Mouse (Mus musculus) gastrocnemius, adult 8-10 months (tissue): ENCODE measurements around the gene Guca1a. TPM values are rescaled to one million over a fixed set of nuclear protein-coding genes. Genes with fewer than 3 reads are reported as not detected.
"Not testable (repeated sequence)": the region's sequence is repeated elsewhere in the genome, so short reads cannot be mapped to it uniquely, and the experiment has no call there.

ENCODE experiments used
- DNase-seq, 2 experiments: peaks; one replicate each; pipeline ENCODE4 v3.0.0; 2022; ENCODE audit warnings: low spot score in 2 of 2
- total RNA-seq, 4 experiments: library from RNA; stranded (reverse); gene quantifications; 2 replicates each; pipeline ENCODE4 v1.2.4; 2022

Guca1a gene
- total RNA-seq, 4 experiments from 2014 or later, result 0.35 TPM; not detected in 3

DNA sequence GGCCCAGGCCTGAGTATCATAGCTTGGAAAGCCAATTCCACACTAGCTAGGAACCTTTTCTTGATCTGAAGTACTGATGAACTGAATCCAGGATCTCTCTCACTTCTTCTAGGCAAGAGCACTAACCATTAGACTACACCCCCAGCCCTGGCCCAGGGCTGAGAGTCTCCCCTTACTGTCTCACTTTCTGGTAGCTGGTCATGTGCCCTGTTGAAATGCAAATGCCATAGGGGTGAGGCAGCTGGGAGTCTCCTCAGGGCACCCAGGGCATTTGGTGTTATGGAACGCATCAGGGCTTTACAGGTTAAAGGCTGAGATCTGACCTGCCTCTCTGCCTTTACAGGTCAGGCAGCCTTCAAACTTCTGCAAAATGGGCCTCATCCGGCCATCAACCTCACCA, 19.8 kb upstream of the Guca1a start:
- DNase-seq, result no peak

- DNase-seq, result not testable (repeated sequence)
Observed at GRCm38 (mm10) chr17:47409897-47410861, 9.8 kb upstream of the Guca1a start.

DNA sequence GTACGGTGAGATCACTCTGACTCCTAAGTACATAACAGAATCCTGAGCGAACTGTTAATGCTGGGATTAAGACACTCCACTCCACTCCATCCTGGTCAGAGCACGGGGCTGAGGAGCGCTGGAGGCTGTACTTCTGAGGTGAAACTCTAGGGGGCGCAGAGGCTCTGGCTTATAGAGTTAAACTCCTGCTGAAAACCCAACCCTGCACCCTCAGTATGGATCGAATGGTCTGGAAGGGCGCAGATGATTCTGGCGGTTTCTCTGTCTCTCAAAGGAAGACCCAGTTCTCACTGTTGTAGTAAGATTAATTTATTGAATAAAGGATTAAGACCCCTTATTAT, 8.1 kb upstream of the Guca1a start:
- peak in 1 of 2 experiments; percentile 15 for DNase-seq

- DNase-seq, result no peak
Observed at GRCm38 (mm10) chr17:47407717-47408557, 7.6 kb upstream of the Guca1a start.

- DNase-seq, result no peak
Observed at GRCm38 (mm10) chr17:47399091-47399490, 1.3 kb downstream of the Guca1a start.

DNA sequence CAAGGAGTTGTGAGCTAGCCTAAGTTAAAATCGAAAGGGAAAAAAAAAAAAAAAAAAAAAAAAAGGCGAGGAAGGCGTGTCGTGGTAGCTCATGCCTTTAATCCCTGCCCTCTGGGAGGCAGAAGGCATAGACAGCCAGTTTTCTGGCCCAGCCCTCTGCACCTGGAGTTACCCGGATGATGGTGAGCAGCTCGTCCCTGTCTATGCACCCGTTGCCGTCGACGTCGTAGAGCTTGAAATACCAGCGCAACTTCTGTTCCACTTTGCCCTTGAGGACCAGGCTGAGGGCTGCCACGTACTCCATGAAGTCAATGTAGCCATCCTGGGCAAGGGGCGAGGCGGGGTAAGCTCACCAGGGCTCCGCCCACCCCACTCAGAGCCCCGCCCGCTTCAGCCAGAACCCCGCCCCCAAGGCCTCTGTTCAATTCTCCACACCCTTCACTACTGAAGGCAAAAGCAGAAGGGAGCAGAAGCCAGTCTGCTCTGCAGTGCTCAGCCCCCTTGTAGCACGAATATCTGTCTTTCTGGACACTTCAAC, 4.9 kb downstream of the Guca1a start:
- no peak for DNase-seq

DNA sequence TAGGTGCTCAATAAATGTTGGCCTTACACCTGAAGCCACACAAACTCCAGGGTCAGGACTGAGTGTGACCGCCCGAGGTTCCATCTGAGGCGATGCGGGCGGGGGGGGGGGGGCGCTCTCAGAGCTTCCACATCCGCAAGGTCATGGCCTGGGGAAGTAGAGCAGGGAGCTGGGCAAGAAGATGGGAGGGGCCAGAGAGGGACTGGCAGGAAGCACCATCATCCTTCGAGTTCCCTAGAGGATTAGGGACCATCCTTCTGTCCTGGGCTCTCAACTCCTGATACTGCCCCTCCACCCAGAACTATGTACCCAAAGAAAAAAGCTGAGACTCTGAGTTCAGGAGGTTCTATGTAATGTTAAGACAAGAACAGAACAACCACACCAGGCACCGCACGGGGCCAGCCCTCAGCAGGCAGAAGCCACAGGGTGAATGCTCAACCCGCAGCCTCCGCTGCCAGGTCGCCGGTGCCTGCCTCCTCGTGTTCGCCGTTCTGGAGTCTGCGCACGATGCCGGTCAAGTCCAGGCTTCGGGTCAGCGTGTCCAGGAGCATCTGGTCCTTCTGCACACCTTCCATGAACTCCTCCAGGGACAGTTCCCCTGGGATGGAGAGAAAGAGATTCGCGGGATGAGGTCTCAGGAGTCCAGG, 6.0 kb downstream of the Guca1a start:
- no peak for DNase-seq

- DNase-seq, result no peak
Observed at GRCm38 (mm10) chr17:47386649-47387048, 13.7 kb downstream of the Guca1a start.

- no peak for DNase-seq
Observed at GRCm38 (mm10) chr17:47385145-47385544, 15.2 kb downstream of the Guca1a start, which contains the start of gene Guca1b. Gene Guca1b (plus strand): TSS chr17:47385393.

DNA sequence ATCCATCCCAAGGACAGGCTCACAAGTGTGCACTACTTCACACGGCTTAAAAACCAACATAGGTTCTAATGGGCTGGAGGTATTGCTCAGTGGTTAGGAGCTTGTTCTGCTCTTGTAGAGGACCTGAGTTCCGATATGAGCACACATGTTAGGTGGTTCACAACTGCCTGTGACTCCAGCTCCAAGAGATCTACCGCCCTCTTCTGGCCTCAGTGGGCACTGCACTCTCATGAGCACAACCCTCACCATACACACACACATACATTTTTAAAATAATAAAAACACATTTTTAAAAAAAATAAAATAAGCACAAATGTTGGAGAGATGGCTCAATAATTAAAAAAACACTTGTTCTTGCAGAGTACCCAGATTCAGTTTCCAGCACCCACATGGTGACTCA, 16.3 kb downstream of the Guca1a start:
- no peak for DNase-seq

DNA sequence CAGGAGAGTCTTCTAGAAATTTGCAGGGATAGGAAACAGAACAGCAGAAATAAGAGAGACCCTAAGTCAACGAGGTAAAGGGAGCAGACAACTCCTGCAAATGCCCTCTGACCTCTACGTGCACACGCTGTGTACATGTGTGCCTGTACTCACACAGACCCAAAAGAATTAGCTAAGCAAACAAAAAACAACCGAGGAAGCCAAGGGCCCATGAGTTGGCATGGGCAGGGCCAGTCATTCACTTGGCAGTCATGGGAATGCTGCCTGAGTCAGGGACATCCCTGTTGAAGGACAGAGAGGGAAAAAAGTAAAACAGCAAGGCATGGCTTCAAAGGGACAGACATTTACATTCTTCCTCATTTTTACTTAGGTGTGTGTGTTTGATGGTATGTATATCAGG, 17.1 kb downstream of the Guca1a start:
- DNase-seq, result no peak

DNA sequence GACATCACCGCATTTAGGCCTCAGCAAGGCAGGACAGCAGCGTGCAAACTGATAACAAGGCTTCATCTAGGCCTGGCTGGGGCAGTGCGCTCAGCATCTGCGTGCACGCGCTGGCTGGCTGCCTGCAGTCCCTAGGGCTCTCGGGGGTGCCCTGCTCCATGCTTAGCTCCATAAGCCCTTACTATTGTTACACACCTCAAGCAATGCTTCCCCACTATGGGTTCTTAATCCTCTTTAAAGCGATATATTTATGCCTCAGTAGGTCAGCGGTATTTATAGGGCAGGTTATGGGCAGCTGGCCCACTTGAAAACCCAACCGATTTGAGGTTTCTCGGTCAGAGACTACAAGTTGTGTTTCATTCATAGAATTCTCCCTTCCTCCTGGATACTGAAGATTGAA, 18.5 kb downstream of the Guca1a start:
- no peak for DNase-seq

DNA sequence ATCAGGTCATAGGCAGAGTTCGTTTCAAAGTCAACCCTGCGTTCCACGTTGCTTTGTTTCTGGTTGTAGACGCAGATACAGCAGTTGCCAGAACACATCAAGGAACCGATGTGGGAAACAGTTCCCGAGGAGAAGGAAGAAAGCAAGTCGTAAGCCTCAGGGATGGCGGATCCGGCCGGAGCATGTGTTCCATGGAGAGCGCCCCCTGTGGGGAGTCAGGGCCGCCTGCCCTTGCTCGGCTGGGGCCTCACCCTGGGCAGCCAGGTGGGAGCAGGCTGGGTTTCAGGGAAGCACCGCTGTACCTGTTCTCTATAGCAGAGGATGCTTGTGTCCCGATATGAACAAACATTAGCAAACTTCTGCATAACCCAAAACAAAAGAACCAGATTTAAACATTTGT, 22.3 kb downstream of the Guca1a start:
- DNase-seq, result no peak

- no peak for DNase-seq
Observed at GRCm38 (mm10) chr17:47376779-47377280, 23.6 kb downstream of the Guca1a start.

GRCm38 (mm10) chr17:47373991-47374390, 26.4 kb downstream of the Guca1a start:
- DNase-seq, result no peak

DNA sequence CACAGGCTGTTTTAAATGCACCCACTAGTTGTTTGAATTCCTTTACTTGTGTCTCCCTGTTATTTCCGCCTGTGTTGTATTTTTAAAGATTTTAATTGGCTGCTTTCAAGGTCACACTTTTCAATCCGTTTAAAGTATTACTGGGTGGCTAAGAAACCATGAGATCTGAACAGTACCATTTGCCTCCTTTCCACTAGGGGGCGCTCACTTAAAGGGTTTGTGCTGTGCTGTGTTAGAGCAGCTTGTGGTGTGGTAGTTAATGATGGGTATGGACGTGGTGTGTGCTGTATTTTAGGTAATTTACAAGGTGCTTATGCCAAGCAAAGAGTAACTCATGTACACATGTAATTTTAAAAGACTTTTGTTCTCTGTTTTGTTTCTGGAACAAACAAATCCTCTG, 28.9 kb downstream of the Guca1a start:
- no peak for DNase-seq

- DNase-seq, result no peak
Observed at GRCm38 (mm10) chr17:47369087-47369443, 31.3 kb downstream of the Guca1a start.

DNA sequence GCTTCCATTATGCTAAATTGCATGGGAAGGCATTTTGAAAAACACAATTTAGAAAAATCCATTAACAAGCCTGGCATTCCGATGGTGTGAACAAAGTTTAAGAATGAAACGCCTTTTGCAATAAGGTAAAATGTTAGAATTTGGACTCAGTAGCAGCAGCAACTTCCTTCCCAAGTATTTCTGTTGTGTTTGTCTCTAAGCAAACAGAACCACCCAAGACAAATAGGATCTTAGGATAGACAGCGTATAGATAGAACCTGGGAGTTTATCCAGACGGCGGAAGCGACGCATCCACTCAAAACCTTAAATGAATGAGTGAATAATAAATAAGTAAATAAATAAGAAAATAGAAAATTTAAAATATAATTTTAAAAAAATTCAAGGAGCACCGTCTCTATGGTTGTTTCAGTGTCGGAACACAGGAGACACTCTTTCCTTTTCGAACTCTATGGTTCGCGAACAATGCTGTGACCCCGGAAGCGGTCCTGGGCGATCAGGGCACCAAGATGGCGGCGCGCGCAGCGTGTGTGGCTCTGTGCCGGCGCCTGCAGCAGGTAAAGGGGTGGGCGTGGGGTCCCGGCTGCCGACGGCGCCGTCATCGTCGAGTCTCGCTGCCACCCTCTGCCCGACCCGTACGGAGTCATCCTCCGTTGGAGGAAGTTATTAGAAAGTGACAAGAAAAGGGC, 31.8 kb downstream of the Guca1a start, which contains the start of gene Mrps10:
Gene Mrps10, plus strand, starts transcription at position 487 of the 686 bp plus-strand sequence.
- peak; percentile 65 to 75 for DNase-seq

GRCm38 (mm10) chr17:47361343-47361742, 39.0 kb downstream of the Guca1a start:
- DNase-seq, result no peak

- DNase-seq, result no peak
Observed at GRCm38 (mm10) chr17:47359964-47360363, 40.4 kb downstream of the Guca1a start.
